Mouse (Mus musculus): ENCODE results near the gene Slc4a1ap. TPM values are rescaled to one million over a fixed set of nuclear protein-coding genes. Genes with fewer than 3 reads are reported as not detected.

Gene Slc4a1ap
- total and polyA plus RNA-seq, 3 experiments, result 41.6 to 523 (median 41.7) TPM

DNA sequence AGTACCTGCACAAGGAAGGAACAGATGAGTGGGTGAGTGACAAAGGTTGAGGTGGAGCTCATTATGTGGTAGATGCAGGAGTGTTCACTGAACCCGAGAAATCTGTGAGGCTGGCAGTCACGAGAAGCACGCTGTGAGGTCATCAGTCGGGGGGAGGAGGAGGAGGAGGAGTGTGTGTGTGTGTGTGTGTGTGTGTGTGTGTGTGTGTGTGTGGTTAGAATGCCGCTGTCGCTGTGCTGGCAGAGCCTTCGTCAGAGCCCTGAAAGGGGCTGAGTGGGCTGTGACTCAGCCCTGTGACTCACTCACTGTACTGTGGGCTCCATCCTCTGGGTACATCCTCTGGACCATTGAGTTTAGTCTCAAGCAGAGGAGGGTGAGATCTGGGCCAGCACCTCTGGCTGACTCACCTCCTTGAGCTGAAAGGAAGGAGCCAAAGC lies 49.8 kb downstream of the Slc4a1ap start:
- no peak for TF ChIP-seq CHD1 (IDR thresholded peaks at IDR 0.05; ENCODE audit: low read depth, low read length)
- TF ChIP-seq POLR2A (IDR thresholded peaks at IDR 0.05; ENCODE audit: control insufficient read depth in 1 of 2, insufficient read depth in 1 of 2, low read depth in 1 of 2, low read length in 2 of 2, poor library complexity in 1 of 2), result no peak
- no peak for TF ChIP-seq EP300 (IDR thresholded peaks at IDR 0.05; ENCODE audit: low read depth in 1 of 2, low read length in 2 of 2)
- TF ChIP-seq UBTF (IDR thresholded peaks at IDR 0.05; ENCODE audit: borderline replicate concordance, insufficient read depth, low read depth, low read length), result no peak
- TF ChIP-seq TCF12 (IDR thresholded peaks at IDR 0.05; ENCODE audit: low read depth, low read length), result no peak
- no peak for TF ChIP-seq RAD21 (IDR thresholded peaks at IDR 0.05; ENCODE audit: low read depth, low read length)
- no peak for TF ChIP-seq ETS1 (IDR thresholded peaks at IDR 0.05; ENCODE audit: low read depth, low read length)
- no peak for TF ChIP-seq GATA1 (IDR thresholded peaks at IDR 0.05; ENCODE audit: low read depth, low read length)
- TF ChIP-seq ZMIZ1 (IDR thresholded peaks at IDR 0.05; ENCODE audit: low read depth, low read length), result no peak
- TF ChIP-seq KAT2A (conservative IDR thresholded peaks at IDR 0.05; ENCODE audit: low read depth, low read length), result no peak
- no peak for TF ChIP-seq MAX (IDR thresholded peaks at IDR 0.05; ENCODE audit: low read length)
- no peak for TF ChIP-seq ELF1 (IDR thresholded peaks at IDR 0.05; ENCODE audit: low read depth, low read length)
- TF ChIP-seq GABPA (IDR thresholded peaks at IDR 0.05; ENCODE audit: low read depth, low read length), result no peak
- TF ChIP-seq USF1 (IDR thresholded peaks at IDR 0.05; ENCODE audit: low read depth, low read length), result no peak
- no peak for TF ChIP-seq RCOR1 (IDR thresholded peaks at IDR 0.05; ENCODE audit: low read depth, low read length)
- no peaks in the 10 kb centered on the region for H3K27me3 ChIP-seq (ENCODE audit: control insufficient read depth in 1 of 2, insufficient read depth in 2 of 2, low read length in 2 of 2)
- H3K4me3 ChIP-seq (ENCODE audit: control insufficient read depth in 1 of 2, insufficient read depth in 1 of 2, low read depth in 2 of 2, low read length in 2 of 2), result no peak overlapping the region

DNA sequence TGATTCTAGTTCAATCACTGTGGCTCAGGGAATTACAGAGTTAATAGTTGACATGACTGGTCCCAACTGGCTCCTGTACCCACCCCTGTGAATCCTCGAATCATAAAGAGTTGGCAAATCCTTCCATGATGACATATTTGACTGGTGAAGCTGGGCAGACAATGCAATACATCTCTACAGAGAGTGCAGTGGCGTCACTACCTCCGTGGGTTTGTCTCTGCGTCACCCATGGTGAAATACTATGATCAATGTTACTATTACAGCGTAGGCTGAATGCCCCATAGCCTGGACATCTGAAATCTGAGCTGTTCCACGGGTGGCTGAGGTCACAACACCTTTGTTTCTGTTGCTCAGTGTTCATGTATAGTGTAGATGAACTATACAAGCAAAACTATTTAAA lies 54.5 kb downstream of the Slc4a1ap start:
- Histone ChIP-seq H3K27me3 (ENCODE audit: control insufficient read depth in 1 of 2, insufficient read depth in 2 of 2, low read length in 2 of 2) (no peaks in the 10 kb centered on the region), H3K27ac (ENCODE audit: control insufficient read depth, low read depth, low read length) (no peak overlapping the region), H3K9ac (ENCODE audit: control insufficient read depth, low read depth, low read length, poor library complexity, severe bottlenecking) (no peak overlapping the region), H3K4me1 (ENCODE audit: control insufficient read depth in 1 of 2, insufficient read depth in 2 of 2, low read length in 2 of 2) (no peaks in the 10 kb centered on the region), H3K9me3 (replicated peaks; ENCODE audit: insufficient read depth, low read length) (no peaks in the 10 kb centered on the region), H3K36me3 (ENCODE audit: control insufficient read depth in 1 of 2, insufficient read depth in 2 of 2, low read length in 2 of 2) (no peaks in the 10 kb centered on the region), H3K4me3 (ENCODE audit: control insufficient read depth in 1 of 2, insufficient read depth in 1 of 2, low read depth in 2 of 2, low read length in 2 of 2) (no peak overlapping the region), H3K79me2 (ENCODE audit: control insufficient read depth, insufficient read depth, low read length, poor library complexity) (no peaks in the 10 kb centered on the region)
- TF ChIP-seq NELFE (IDR thresholded peaks at IDR 0.05; ENCODE audit: low read depth, low read length) (no peak), ZNF384 (IDR thresholded peaks at IDR 0.05; ENCODE audit: low read depth, low read length) (no peak), CHD2 (IDR thresholded peaks at IDR 0.05; ENCODE audit: low read length) (no peak), MYB (IDR thresholded peaks at IDR 0.05; ENCODE audit: low read depth, low read length) (no peak), MAZ (IDR thresholded peaks at IDR 0.05; ENCODE audit: low read depth, low read length) (no peak), POLR2AphosphoS2 (IDR thresholded peaks at IDR 0.05; ENCODE audit: low read length) (no peak), POLR2AphosphoS5 (IDR thresholded peaks at IDR 0.05; ENCODE audit: borderline replicate concordance, low read depth, low read length) (no peak), E2F4 (IDR thresholded peaks at IDR 0.05; ENCODE audit: borderline replicate concordance, low read depth, low read length) (no peak), TBP (IDR thresholded peaks at IDR 0.05; ENCODE audit: low read depth, low read length) (no peak), USF1 (IDR thresholded peaks at IDR 0.05; ENCODE audit: low read depth, low read length) (no peak), USF2 (IDR thresholded peaks at IDR 0.05; ENCODE audit: borderline replicate concordance in 1 of 2, insufficient read depth in 1 of 2, low read depth in 1 of 2, low read length in 2 of 2) (no peak), MEF2A (IDR thresholded peaks at IDR 0.05; ENCODE audit: extremely low read depth, insufficient replicate concordance, low read depth, low read length, poor library complexity, severe bottlenecking) (no peak), HCFC1 (IDR thresholded peaks at IDR 0.05; ENCODE audit: low read depth, low read length) (no peak), SIN3A (IDR thresholded peaks at IDR 0.05; ENCODE audit: low read length) (no peak), RAD21 (IDR thresholded peaks at IDR 0.05; ENCODE audit: low read depth, low read length) (no peak), ETS1 (IDR thresholded peaks at IDR 0.05; ENCODE audit: low read depth, low read length) (no peak), POLR2A (IDR thresholded peaks at IDR 0.05; ENCODE audit: control insufficient read depth in 1 of 2, insufficient read depth in 1 of 2, low read depth in 1 of 2, low read length in 2 of 2, poor library complexity in 1 of 2) (no peak), ZKSCAN1 (IDR thresholded peaks at IDR 0.05; ENCODE audit: low read depth, low read length) (no peak), CTCF (IDR thresholded peaks at IDR 0.05 in 2 of 3, conservative IDR thresholded peaks at IDR 0.05 in 1 of 3; ENCODE audit: control insufficient read depth in 1 of 3, insufficient read depth in 1 of 3, low read depth in 2 of 3, low read length in 3 of 3, poor library complexity in 1 of 3, severe bottlenecking in 1 of 3) (no peak)
- DNase-seq (ENCODE audit: low read depth, low spot score), result no peak

More for the DNA sequence above, 49.8 kb downstream of the Slc4a1ap start:
- Histone ChIP-seq H3K36me3 (ENCODE audit: control insufficient read depth in 1 of 2, insufficient read depth in 2 of 2, low read length in 2 of 2) (peaks cover 0 to 2% of the 10 kb centered on the region in 2 experiments; a peak in 2 of 4 replicates), H3K9me3 (replicated peaks; ENCODE audit: insufficient read depth, low read length) (no peaks in the 10 kb centered on the region), H3K79me2 (ENCODE audit: control insufficient read depth, insufficient read depth, low read length, poor library complexity) (no peaks in the 10 kb centered on the region), H3K4me1 (ENCODE audit: control insufficient read depth in 1 of 2, insufficient read depth in 2 of 2, low read length in 2 of 2) (peaks cover 0 to 4% of the 10 kb centered on the region in 2 experiments; a peak in 2 of 4 replicates), H3K9ac (ENCODE audit: control insufficient read depth, low read depth, low read length, poor library complexity, severe bottlenecking) (no peak overlapping the region), H3K27ac (ENCODE audit: control insufficient read depth, low read depth, low read length) (no peak overlapping the region)
- DNase-seq (ENCODE audit: low read depth, low spot score), result no peak
